Mouse (Mus musculus): ENCODE data around the gene Olfr1112. TPM values are rescaled to one million over a fixed set of nuclear protein-coding genes. Genes with fewer than 3 reads are reported as not detected.

The Olfr1112 gene
- not detected for polyA plus RNA-seq (2014; fragmentation: Illumina TruSeq; extraction: RNeasy Lipid Tissue Mini Kit (QIAGEN cat#74804); ENCODE audit: insufficient read depth, low read depth, low replicate concordance)

DNA sequence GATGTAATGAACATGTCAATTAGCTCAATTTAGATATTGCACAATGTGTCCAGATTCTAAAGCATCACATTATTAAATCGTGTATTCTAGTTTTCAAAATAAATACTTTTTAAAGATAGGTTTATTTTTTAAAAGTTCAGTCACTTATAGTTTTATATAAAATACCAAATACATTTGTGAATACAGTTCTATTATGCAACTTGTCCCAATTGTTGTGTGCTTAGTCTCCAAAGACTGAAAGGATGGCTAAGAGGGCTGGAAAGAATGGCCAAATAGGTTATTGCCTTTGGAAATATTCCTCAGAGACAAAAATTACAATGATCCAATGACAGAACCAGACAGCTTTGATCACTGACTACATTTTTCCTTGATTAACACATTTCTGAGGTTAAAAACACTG is at the start of gene Olfr1112:
Gene Olfr1112, plus strand, starts transcription at position 301 of the 400 bp plus-strand sequence.

DNA sequence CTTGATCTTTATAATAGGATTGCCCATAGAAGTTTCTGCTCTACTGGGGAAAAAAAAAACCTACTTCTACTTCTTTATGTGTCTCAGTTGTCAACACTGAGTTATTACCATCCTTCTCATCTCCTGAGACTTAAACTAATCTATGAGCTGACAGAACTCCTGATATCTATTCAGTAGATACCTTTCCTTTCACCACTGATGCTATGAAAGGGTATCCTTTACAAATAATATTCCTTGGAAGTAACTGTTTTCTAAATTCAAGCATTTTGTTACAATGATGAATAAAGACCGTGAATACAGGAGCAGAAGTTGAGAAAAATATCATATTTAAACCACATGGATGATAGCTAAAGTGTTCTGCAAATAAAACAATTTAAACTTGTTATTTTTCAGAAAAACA is 47.4 kb upstream of the Olfr1112 start, which contains the start of gene Olfr1110:
Gene Olfr1110, minus strand, starts transcription at position 101 of the 400 bp plus-strand sequence.

DNA sequence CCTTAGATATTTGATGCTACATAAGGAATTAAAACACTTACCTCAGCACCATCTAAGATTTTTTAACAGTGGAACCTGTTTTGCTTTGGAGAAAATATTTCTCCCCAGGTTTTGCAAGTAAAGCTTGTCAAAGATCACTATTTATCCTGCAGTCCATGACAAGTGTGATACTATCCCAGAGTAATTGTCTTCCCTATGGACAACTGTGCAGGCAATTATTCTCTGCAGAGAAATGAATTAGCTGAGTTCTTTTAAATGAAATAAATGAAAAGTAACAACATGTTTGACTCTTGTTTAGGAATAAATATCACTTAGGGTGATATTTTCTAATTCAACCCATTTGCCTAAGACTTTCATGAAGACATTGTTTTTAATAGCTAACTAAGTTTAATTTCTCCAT is 35.1 kb upstream of the Olfr1112 start, which contains the start of gene Olfr1111:
Gene Olfr1111, minus strand, starts transcription at position 101 of the 400 bp plus-strand sequence.

DNA sequence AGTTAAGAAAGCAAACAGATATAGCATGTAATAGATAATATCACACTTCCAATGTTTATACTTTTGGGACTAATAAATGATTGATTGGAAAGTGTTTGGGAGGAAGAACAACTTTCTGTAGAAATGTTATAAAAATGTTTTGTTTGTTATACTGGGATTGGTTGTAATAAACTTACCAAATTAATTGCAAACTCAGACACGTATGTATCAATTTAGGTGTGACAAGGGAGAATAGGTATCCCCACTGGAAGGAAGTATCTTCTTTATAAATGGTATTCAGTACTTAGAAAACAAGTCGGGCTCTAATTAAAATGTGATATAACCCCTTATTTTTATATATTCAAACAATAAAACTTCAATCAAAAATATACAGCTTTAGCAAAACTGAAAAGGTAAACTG is 21.1 kb downstream of the Olfr1112 start, which contains the start of gene Olfr1113:
Gene Olfr1113, plus strand, starts transcription at position 301 of the 400 bp plus-strand sequence.

Other genes with a start within 250 kb of the Olfr1112 start
- not detected for gene Olfr1099, start 227.1 kb upstream of the Olfr1112 start, polyA plus RNA-seq (2014; fragmentation: Illumina TruSeq; extraction: RNeasy Lipid Tissue Mini Kit (QIAGEN cat#74804); ENCODE audit: insufficient read depth, low read depth, low replicate concordance)
- gene Olfr1100, start 207.8 kb upstream of the Olfr1112 start, polyA plus RNA-seq (2014; fragmentation: Illumina TruSeq; extraction: RNeasy Lipid Tissue Mini Kit (QIAGEN cat#74804); ENCODE audit: insufficient read depth, low read depth, low replicate concordance): not detected
- not detected for gene Olfr1101, start 196.6 kb upstream of the Olfr1112 start, polyA plus RNA-seq (2014; fragmentation: Illumina TruSeq; extraction: RNeasy Lipid Tissue Mini Kit (QIAGEN cat#74804); ENCODE audit: insufficient read depth, low read depth, low replicate concordance)
- gene Olfr1102, start 189.4 kb upstream of the Olfr1112 start, polyA plus RNA-seq (2014; fragmentation: Illumina TruSeq; extraction: RNeasy Lipid Tissue Mini Kit (QIAGEN cat#74804); ENCODE audit: insufficient read depth, low read depth, low replicate concordance): not detected
- not detected for gene Olfr1104, start 160.7 kb upstream of the Olfr1112 start, polyA plus RNA-seq (2014; fragmentation: Illumina TruSeq; extraction: RNeasy Lipid Tissue Mini Kit (QIAGEN cat#74804); ENCODE audit: insufficient read depth, low read depth, low replicate concordance)
- not detected for gene Olfr1105, start 151.3 kb upstream of the Olfr1112 start, polyA plus RNA-seq (2014; fragmentation: Illumina TruSeq; extraction: RNeasy Lipid Tissue Mini Kit (QIAGEN cat#74804); ENCODE audit: insufficient read depth, low read depth, low replicate concordance)
- not detected for gene Olfr1106, start 135.5 kb upstream of the Olfr1112 start, polyA plus RNA-seq (2014; fragmentation: Illumina TruSeq; extraction: RNeasy Lipid Tissue Mini Kit (QIAGEN cat#74804); ENCODE audit: insufficient read depth, low read depth, low replicate concordance)
- not detected for gene Olfr1107, start 112.0 kb upstream of the Olfr1112 start, polyA plus RNA-seq (2014; fragmentation: Illumina TruSeq; extraction: RNeasy Lipid Tissue Mini Kit (QIAGEN cat#74804); ENCODE audit: insufficient read depth, low read depth, low replicate concordance)
- gene Olfr1109, start 91.8 kb upstream of the Olfr1112 start, polyA plus RNA-seq (2014; fragmentation: Illumina TruSeq; extraction: RNeasy Lipid Tissue Mini Kit (QIAGEN cat#74804); ENCODE audit: insufficient read depth, low read depth, low replicate concordance): not detected
- gene Olfr259, start 73.2 kb upstream of the Olfr1112 start, polyA plus RNA-seq (2014; fragmentation: Illumina TruSeq; extraction: RNeasy Lipid Tissue Mini Kit (QIAGEN cat#74804); ENCODE audit: insufficient read depth, low read depth, low replicate concordance): not detected
- gene Olfr1110, start 47.5 kb upstream of the Olfr1112 start, polyA plus RNA-seq (2014; fragmentation: Illumina TruSeq; extraction: RNeasy Lipid Tissue Mini Kit (QIAGEN cat#74804); ENCODE audit: insufficient read depth, low read depth, low replicate concordance): not detected
- not detected for gene Olfr1111, start 35.2 kb upstream of the Olfr1112 start, polyA plus RNA-seq (2014; fragmentation: Illumina TruSeq; extraction: RNeasy Lipid Tissue Mini Kit (QIAGEN cat#74804); ENCODE audit: insufficient read depth, low read depth, low replicate concordance)
- gene Olfr1113, start 21.2 kb downstream of the Olfr1112 start, polyA plus RNA-seq (2014; fragmentation: Illumina TruSeq; extraction: RNeasy Lipid Tissue Mini Kit (QIAGEN cat#74804); ENCODE audit: insufficient read depth, low read depth, low replicate concordance): not detected
- not detected for gene Olfr1115, start 60.2 kb downstream of the Olfr1112 start, polyA plus RNA-seq (2014; fragmentation: Illumina TruSeq; extraction: RNeasy Lipid Tissue Mini Kit (QIAGEN cat#74804); ENCODE audit: insufficient read depth, low read depth, low replicate concordance)
- gene Olfr1116, start 79.7 kb downstream of the Olfr1112 start, polyA plus RNA-seq (2014; fragmentation: Illumina TruSeq; extraction: RNeasy Lipid Tissue Mini Kit (QIAGEN cat#74804); ENCODE audit: insufficient read depth, low read depth, low replicate concordance): not detected
- not detected for gene Olfr1118, start 119.8 kb downstream of the Olfr1112 start, polyA plus RNA-seq (2014; fragmentation: Illumina TruSeq; extraction: RNeasy Lipid Tissue Mini Kit (QIAGEN cat#74804); ENCODE audit: insufficient read depth, low read depth, low replicate concordance)
- gene Olfr1120, start 167.0 kb downstream of the Olfr1112 start, polyA plus RNA-seq (2014; fragmentation: Illumina TruSeq; extraction: RNeasy Lipid Tissue Mini Kit (QIAGEN cat#74804); ENCODE audit: insufficient read depth, low read depth, low replicate concordance): not detected
- gene Olfr1121, start 182.1 kb downstream of the Olfr1112 start, polyA plus RNA-seq (2014; fragmentation: Illumina TruSeq; extraction: RNeasy Lipid Tissue Mini Kit (QIAGEN cat#74804); ENCODE audit: insufficient read depth, low read depth, low replicate concordance): not detected
- not detected for gene Olfr1122, start 198.1 kb downstream of the Olfr1112 start, polyA plus RNA-seq (2014; fragmentation: Illumina TruSeq; extraction: RNeasy Lipid Tissue Mini Kit (QIAGEN cat#74804); ENCODE audit: insufficient read depth, low read depth, low replicate concordance)
- gene Olfr1123, start 228.8 kb downstream of the Olfr1112 start, polyA plus RNA-seq (2014; fragmentation: Illumina TruSeq; extraction: RNeasy Lipid Tissue Mini Kit (QIAGEN cat#74804); ENCODE audit: insufficient read depth, low read depth, low replicate concordance): not detected
- not detected for gene Olfr1124, start 242.5 kb downstream of the Olfr1112 start, polyA plus RNA-seq (2014; fragmentation: Illumina TruSeq; extraction: RNeasy Lipid Tissue Mini Kit (QIAGEN cat#74804); ENCODE audit: insufficient read depth, low read depth, low replicate concordance)